Mouse (Mus musculus) lung, adult 2 months (tissue): ENCODE data around the gene Rhot2.

Source experiments
- CTCF ChIP-seq: fragments of 200-500 bp; IDR thresholded peaks from 2 replicates; pipeline ENCODE4 v1.5.1; 2011; ENCODE audit warnings: mild to moderate bottlenecking, low read length, control low read depth; ENCODE audit not compliant: insufficient read depth
- POLR2A ChIP-seq: fragments of 200-500 bp; IDR thresholded peaks from 2 replicates; pipeline ENCODE4 v1.6.1; 2011; ENCODE audit warnings: low read depth, mild to moderate bottlenecking, control low read depth, low read length, borderline replicate concordance; ENCODE audit errors: extremely low read depth

DNA sequence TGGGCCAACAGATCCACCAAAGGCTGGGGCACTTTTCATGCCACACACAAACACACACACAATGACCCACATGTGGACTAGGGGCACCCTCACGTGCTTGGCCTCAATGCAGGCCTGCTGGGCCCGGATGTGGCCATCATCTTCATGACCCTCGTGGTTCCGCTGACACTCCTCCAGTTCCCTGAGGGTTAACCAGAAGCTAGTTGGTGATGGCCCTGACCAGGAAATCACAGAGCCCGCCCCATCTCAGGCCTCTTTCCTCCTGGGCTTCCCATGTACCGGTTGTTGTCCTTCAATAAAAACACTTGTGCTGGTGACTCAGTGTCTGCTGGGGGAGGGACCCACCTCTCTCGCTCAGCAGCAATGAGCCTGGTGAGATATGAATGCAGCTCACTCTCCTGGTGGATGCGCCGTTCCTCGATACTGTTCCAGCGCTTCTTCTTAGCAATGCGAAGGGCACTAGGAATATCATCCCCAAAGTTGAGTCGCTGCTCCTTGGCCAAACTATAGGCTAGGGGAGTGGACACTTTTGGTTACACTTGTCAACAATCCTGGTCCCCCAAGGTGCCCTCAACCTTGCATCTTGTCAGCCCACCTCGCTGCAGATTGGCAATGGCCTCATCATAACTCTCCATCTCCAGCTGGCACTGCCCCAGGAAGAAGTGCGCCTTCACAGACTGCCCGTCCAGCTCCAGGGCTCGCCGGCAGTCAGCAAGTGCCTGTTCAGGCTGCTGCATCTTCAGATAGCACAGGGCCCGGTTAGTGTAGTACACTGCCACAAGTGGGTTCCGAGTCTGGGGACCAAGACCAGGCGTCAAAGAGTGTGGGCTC, 13.0 kb downstream of the Rhot2 start:
- no peak for TF ChIP-seq POLR2A
- TF ChIP-seq CTCF: no peak
